Mouse (Mus musculus) brain, embryonic 14.5 days (tissue): ENCODE data around the gene Lrig2.

Experiments used
- CTCF ChIP-seq: fragments of 200-500 bp; IDR thresholded peaks from 2 replicates; pipeline ENCODE4 v1.5.1; 2012; ENCODE audit warnings: inconsistent platforms, mild to moderate bottlenecking, moderate library complexity, borderline replicate concordance; ENCODE audit not compliant: insufficient read depth, insufficient read length; ENCODE audit errors: extremely low read depth
- POLR2A ChIP-seq: fragments of 200-500 bp; IDR thresholded peaks from 2 replicates; pipeline ENCODE4 v1.6.1; 2012; ENCODE audit warnings: mild to moderate bottlenecking, inconsistent platforms, borderline replicate concordance; ENCODE audit not compliant: poor library complexity, insufficient read depth, insufficient read length, severe bottlenecking; ENCODE audit errors: extremely low read depth

DNA sequence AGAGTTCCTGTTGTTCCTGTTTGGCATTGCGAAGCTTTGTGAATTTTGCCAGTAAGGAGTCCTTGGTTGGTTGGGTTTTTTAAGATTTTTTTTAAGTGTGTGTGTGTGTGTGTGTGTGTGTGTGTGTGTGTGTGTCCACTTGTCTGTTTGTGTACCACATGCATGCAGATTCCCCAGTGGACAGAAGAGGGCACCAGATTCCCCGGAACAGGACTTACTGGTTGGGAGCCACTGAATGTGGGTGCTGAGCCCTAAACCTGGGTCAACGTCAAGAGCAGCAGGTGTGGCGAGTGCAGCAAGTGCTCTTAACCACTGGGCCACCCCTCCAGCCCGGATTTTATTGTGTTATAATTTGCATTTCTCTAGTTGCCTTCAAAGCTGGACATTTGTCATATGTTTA lies 5.4 kb upstream of the Lrig2 start:
- TF ChIP-seq CTCF (no peak), POLR2A (no peak)
